Mouse (Mus musculus) spleen, adult 18-20 months (tissue): ENCODE measurements around the gene Adamtsl4.

Experiments used
- DNase-seq, 2 experiments: peaks; one replicate each; pipeline ENCODE4 v3.0.0; 2022; ENCODE audit warnings: mixed read lengths in 2 of 2

Adamtsl4 gene

DNA sequence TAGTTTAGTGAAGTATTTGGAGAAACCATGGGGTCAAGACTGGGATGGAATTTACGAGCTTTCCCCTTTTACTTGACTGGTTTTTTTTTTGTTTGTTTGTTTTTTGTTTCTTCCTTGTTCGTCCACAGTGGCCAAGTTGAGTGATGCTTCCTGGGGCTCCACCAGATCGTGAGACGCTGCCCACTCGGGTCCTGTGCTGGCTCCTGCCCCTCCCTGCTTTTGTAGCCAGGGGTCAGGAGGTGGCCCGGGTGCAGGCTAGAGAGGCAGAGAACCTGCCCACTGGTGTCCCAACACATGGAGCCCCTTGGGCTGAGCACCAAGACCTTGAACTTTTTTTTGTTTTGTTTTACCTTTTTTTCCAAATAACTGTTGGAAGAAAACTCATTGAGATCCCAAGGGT lies 56.4 kb downstream of the Adamtsl4 start:
- no peak for DNase-seq

DNA sequence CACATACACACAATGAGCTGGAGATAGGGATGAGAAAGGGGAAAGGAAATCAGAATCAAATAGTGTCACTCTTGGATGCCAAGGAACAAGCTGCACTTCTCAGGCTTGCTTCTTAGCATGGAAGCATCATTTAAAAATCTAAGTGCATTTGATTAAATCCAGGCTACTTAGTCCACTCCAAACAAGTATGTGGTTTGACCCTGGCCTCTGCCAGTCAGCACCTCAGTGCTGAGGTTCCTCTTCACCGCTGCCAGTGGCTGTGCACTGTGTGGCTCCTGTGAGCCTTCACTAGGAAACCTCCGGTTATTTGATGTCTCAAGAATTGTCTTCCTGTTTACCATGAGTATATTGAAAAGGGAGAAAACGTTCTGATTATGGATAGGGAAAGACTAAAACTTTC lies 56.9 kb downstream of the Adamtsl4 start:
- no peak for DNase-seq

DNA sequence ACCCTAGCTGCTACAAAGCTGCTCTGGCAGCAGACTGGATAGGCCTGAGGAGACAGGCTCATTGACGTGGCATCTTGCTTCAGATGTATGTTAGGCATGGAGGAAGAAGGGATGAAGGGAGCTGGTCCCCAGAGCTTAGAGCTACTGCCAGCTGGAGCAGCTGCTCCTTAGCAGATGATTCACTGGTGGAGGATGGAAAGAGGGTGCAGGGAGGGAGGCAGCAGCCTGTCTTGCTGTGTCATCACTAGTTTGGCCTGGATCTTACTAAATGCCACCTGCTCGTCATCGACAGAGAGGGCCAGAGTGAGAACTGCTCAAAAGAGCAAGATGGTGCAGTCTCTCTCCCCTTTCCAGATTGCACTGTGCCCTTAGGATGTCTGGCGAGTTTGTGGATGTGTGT lies 58.0 kb downstream of the Adamtsl4 start:
- no peak for DNase-seq

DNA sequence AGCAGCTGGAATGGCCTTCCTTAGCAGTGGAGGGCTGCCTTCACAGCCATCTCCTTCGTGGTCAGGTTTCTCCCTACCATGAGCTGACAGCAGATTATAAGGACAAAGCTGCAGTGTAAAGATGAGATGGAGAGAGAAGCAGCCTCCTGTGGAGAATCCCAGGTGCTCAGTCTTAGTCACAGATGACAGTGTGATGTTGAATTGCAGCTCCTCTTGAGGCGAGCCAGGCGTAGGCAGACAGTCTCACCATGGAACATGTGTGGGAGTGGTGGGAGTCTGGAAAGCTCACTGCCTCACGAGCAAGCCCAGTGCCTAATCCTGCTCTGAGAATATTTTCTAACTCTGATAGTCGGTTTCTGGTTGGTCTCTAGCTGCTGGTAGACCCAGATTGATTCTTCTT lies 60.0 kb downstream of the Adamtsl4 start:
- DNase-seq = no peak
